Mouse (Mus musculus): Measurements from ENCODE around the gene Plxdc2. TPM values are rescaled to one million over a fixed set of nuclear protein-coding genes. Genes with fewer than 3 reads are reported as not detected.

Plxdc2 gene
- polyA plus RNA-seq, 1 experiment from 2014 or later = 12.4 TPM

GRCm38 (mm10) chr2:16398006-16398405 is 41.9 kb downstream of the Plxdc2 start:
- H3K9me3 ChIP-seq (ENCODE audit: control insufficient read depth, low read length) = no peaks in the 10 kb centered on the region
- no peak overlapping the region for H3K9ac ChIP-seq (ENCODE audit: low read depth, low read length)
- H3K4me3 ChIP-seq (ENCODE audit: low read length) = no peak overlapping the region
- H3K27ac ChIP-seq (ENCODE audit: low read length) = no peak overlapping the region
- no peak for ATAC-seq
- H3K4me2 ChIP-seq (ENCODE audit: low read depth, low read length) = no peak overlapping the region
- no peaks in the 10 kb centered on the region for H3K36me3 ChIP-seq (ENCODE audit: control insufficient read depth, insufficient read depth, low read length)
- 87% methylated on average over 1 of the region's 1 CpGs for WGBS
- H3K4me1 ChIP-seq (ENCODE audit: control insufficient read depth, insufficient read depth, low read length) = no peaks in the 10 kb centered on the region
- no peaks in the 10 kb centered on the region for H3K27me3 ChIP-seq (replicated peaks; ENCODE audit: control insufficient read depth, insufficient read depth, low read length)

- H3K9ac ChIP-seq (ENCODE audit: low read depth, low read length) = no peak overlapping the region
- WGBS = 68% methylated on average over 10 of the region's 10 CpGs
- H3K9me3 ChIP-seq (ENCODE audit: control insufficient read depth, low read length) = no peaks in the 10 kb centered on the region
- H3K27ac ChIP-seq (ENCODE audit: low read length) = no peak overlapping the region
- H3K4me2 ChIP-seq (ENCODE audit: low read depth, low read length) = no peak overlapping the region
- no peaks in the 10 kb centered on the region for H3K27me3 ChIP-seq (replicated peaks; ENCODE audit: control insufficient read depth, insufficient read depth, low read length)
- no peak overlapping the region for H3K4me3 ChIP-seq (ENCODE audit: low read length)
- H3K36me3 ChIP-seq (ENCODE audit: control insufficient read depth, insufficient read depth, low read length) = no peaks in the 10 kb centered on the region
- ATAC-seq = no peak
- H3K4me1 ChIP-seq (ENCODE audit: control insufficient read depth, insufficient read depth, low read length) = no peaks in the 10 kb centered on the region
Measured at GRCm38 (mm10) chr2:16398896-16399295, 42.8 kb downstream of the Plxdc2 start.

- no peak overlapping the region for H3K9ac ChIP-seq (ENCODE audit: low read depth, low read length)
- no peaks in the 10 kb centered on the region for H3K9me3 ChIP-seq (ENCODE audit: control insufficient read depth, low read length)
- WGBS = 64% methylated on average over 2 of the region's 2 CpGs
- H3K4me1 ChIP-seq (ENCODE audit: control insufficient read depth, insufficient read depth, low read length) = no peaks in the 10 kb centered on the region
- no peak overlapping the region for H3K4me2 ChIP-seq (ENCODE audit: low read depth, low read length)
- H3K36me3 ChIP-seq (ENCODE audit: control insufficient read depth, insufficient read depth, low read length) = no peaks in the 10 kb centered on the region
- no peak overlapping the region for H3K27ac ChIP-seq (ENCODE audit: low read length)
- no peak overlapping the region for H3K4me3 ChIP-seq (ENCODE audit: low read length)
- no peaks in the 10 kb centered on the region for H3K27me3 ChIP-seq (replicated peaks; ENCODE audit: control insufficient read depth, insufficient read depth, low read length)
- no peak for ATAC-seq
Measured at GRCm38 (mm10) chr2:16406508-16406907, 50.4 kb downstream of the Plxdc2 start.

GRCm38 (mm10) chr2:16414340-16414976 is 58.4 kb downstream of the Plxdc2 start:
- Histone ChIP-seq H3K9ac (ENCODE audit: low read depth, low read length) (no peak overlapping the region), H3K4me3 (ENCODE audit: low read length) (no peak overlapping the region), H3K27ac (ENCODE audit: low read length) (no peak overlapping the region), H3K4me1 (ENCODE audit: control insufficient read depth, insufficient read depth, low read length) (no peaks in the 10 kb centered on the region), H3K27me3 (replicated peaks; ENCODE audit: control insufficient read depth, insufficient read depth, low read length) (no peaks in the 10 kb centered on the region), H3K36me3 (ENCODE audit: control insufficient read depth, insufficient read depth, low read length) (no peaks in the 10 kb centered on the region), H3K4me2 (ENCODE audit: low read depth, low read length) (no peak overlapping the region), H3K9me3 (ENCODE audit: control insufficient read depth, low read length) (no peaks in the 10 kb centered on the region)
- WGBS = 24% methylated on average over 3 of the region's 3 CpGs
- no peak for ATAC-seq

GRCm38 (mm10) chr2:16439030-16439429 is 82.9 kb downstream of the Plxdc2 start:
- Histone ChIP-seq H3K4me1 (ENCODE audit: control insufficient read depth, insufficient read depth, low read length) (no peaks in the 10 kb centered on the region), H3K27me3 (replicated peaks; ENCODE audit: control insufficient read depth, insufficient read depth, low read length) (no peaks in the 10 kb centered on the region), H3K9me3 (ENCODE audit: control insufficient read depth, low read length) (no peaks in the 10 kb centered on the region), H3K4me3 (ENCODE audit: low read length) (no peak overlapping the region), H3K9ac (ENCODE audit: low read depth, low read length) (no peak overlapping the region), H3K27ac (ENCODE audit: low read length) (no peak overlapping the region), H3K36me3 (ENCODE audit: control insufficient read depth, insufficient read depth, low read length) (no peaks in the 10 kb centered on the region), H3K4me2 (ENCODE audit: low read depth, low read length) (no peak overlapping the region)
- ATAC-seq = no peak
- 86% methylated on average over 5 of the region's 5 CpGs for WGBS

GRCm38 (mm10) chr2:16442643-16443042 is 86.5 kb downstream of the Plxdc2 start:
- H3K4me1 ChIP-seq (ENCODE audit: control insufficient read depth, insufficient read depth, low read length) = no peaks in the 10 kb centered on the region
- no peaks in the 10 kb centered on the region for H3K9me3 ChIP-seq (ENCODE audit: control insufficient read depth, low read length)
- no peaks in the 10 kb centered on the region for H3K36me3 ChIP-seq (ENCODE audit: control insufficient read depth, insufficient read depth, low read length)
- 56% methylated on average over 2 of the region's 2 CpGs for WGBS
- no peak overlapping the region for H3K27ac ChIP-seq (ENCODE audit: low read length)
- H3K4me3 ChIP-seq (ENCODE audit: low read length) = no peak overlapping the region
- H3K9ac ChIP-seq (ENCODE audit: low read depth, low read length) = no peak overlapping the region
- no peak for ATAC-seq
- H3K27me3 ChIP-seq (replicated peaks; ENCODE audit: control insufficient read depth, insufficient read depth, low read length) = no peaks in the 10 kb centered on the region
- H3K4me2 ChIP-seq (ENCODE audit: low read depth, low read length) = no peak overlapping the region

- Histone ChIP-seq H3K36me3 (ENCODE audit: control insufficient read depth, insufficient read depth, low read length) (no peaks in the 10 kb centered on the region), H3K4me1 (ENCODE audit: control insufficient read depth, insufficient read depth, low read length) (peaks cover 3% of the 10 kb centered on the region), H3K4me3 (ENCODE audit: low read length) (no peak overlapping the region), H3K27ac (ENCODE audit: low read length) (no peak overlapping the region), H3K9ac (ENCODE audit: low read depth, low read length) (no peak overlapping the region), H3K27me3 (replicated peaks; ENCODE audit: control insufficient read depth, insufficient read depth, low read length) (no peaks in the 10 kb centered on the region), H3K9me3 (ENCODE audit: control insufficient read depth, low read length) (no peaks in the 10 kb centered on the region), H3K4me2 (ENCODE audit: low read depth, low read length) (no peak overlapping the region)
- WGBS = 80% methylated on average over 4 of the region's 4 CpGs
- no peak for ATAC-seq
Measured at GRCm38 (mm10) chr2:16447936-16448335, 91.8 kb downstream of the Plxdc2 start.

GRCm38 (mm10) chr2:16450838-16451665 is 94.9 kb downstream of the Plxdc2 start:
- no peaks in the 10 kb centered on the region for H3K9me3 ChIP-seq (ENCODE audit: control insufficient read depth, low read length)
- peak overlapping the region; percentile 48; the same call in 1 of the 2 replicates for H3K27ac ChIP-seq (ENCODE audit: low read length)
- H3K4me1 ChIP-seq (ENCODE audit: control insufficient read depth, insufficient read depth, low read length) = peaks cover 3% of the 10 kb centered on the region
- H3K4me2 ChIP-seq (ENCODE audit: low read depth, low read length) = no peak overlapping the region
- no peak overlapping the region for H3K9ac ChIP-seq (ENCODE audit: low read depth, low read length)
- H3K27me3 ChIP-seq (replicated peaks; ENCODE audit: control insufficient read depth, insufficient read depth, low read length) = no peaks in the 10 kb centered on the region
- peak; percentile 71 for ATAC-seq
- no peaks in the 10 kb centered on the region for H3K36me3 ChIP-seq (ENCODE audit: control insufficient read depth, insufficient read depth, low read length)
- no peak overlapping the region for H3K4me3 ChIP-seq (ENCODE audit: low read length)
- WGBS = 48% methylated on average over 7 of the region's 7 CpGs

- peak; percentile 50 for ATAC-seq
- no peak overlapping the region for H3K27ac ChIP-seq (ENCODE audit: low read length)
- 77% methylated on average over 4 of the region's 4 CpGs for WGBS
Measured at GRCm38 (mm10) chr2:16451666-16452009, 95.5 kb downstream of the Plxdc2 start.

More at GRCm38 (mm10) chr2:16451666-16452009, 95.5 kb downstream of the Plxdc2 start:
- Histone ChIP-seq H3K4me3 (ENCODE audit: low read length) (no peak overlapping the region), H3K9ac (ENCODE audit: low read depth, low read length) (no peak overlapping the region), H3K9me3 (ENCODE audit: control insufficient read depth, low read length) (no peaks in the 10 kb centered on the region), H3K27me3 (replicated peaks; ENCODE audit: control insufficient read depth, insufficient read depth, low read length) (no peaks in the 10 kb centered on the region), H3K4me2 (ENCODE audit: low read depth, low read length) (no peak overlapping the region), H3K36me3 (ENCODE audit: control insufficient read depth, insufficient read depth, low read length) (no peaks in the 10 kb centered on the region), H3K4me1 (ENCODE audit: control insufficient read depth, insufficient read depth, low read length) (peaks cover 3% of the 10 kb centered on the region)
